ENCODE assay signal across 9 mouse cellular contexts in genomic region chr11:109030486-109030885, GRCm38 (mm10).
DNase-seq lines count a peak whose midpoint lies in the region; TF ChIP-seq lines count a peak whose summit lies in the region.
"Had no signal": no experiment of that assay in that cellular context is flagged by ENCODE, and none has a peak within 500 bp of the region (broad histone marks: within the 10 kb centered on the region; RNA-seq: fewer than 3 reads in every experiment).

No protein-coding gene starts in this region.

- intact Hi-C loops in gastrocnemius, adult 2 months (cut with DNase I), result loop anchor here (1.0 to 2.0 kb wide), 2 partner anchors 105 to 580 kb away; no protein-coding TSS in a partner anchor

- peak; percentile 69 for DNase-seq in gastrocnemius, adult 2 months
- DNase-seq in gastrocnemius, postnatal 25 days, result no peak
- peak; percentile 51 for DNase-seq in urinary bladder, postnatal 25 days (ENCODE audit: low spot score)
- DNase-seq in urinary bladder, postnatal 4 days (ENCODE audit: low spot score in 2 of 2), result no peak
- peak; percentile 71 for DNase-seq in embryo, embryonic 9.5 days (ENCODE audit: extremely low spot score)
- DNase-seq in kidney, postnatal 25 days, result peak; percentile 48 to 69
- peak; percentile 82 for DNase-seq in lung, postnatal 36 days
- peak; percentile 40 for DNase-seq in yolk sac, embryonic 10.5 days (ENCODE audit: low spot score)

- no peak overlapping the region for H3K27ac ChIP-seq in gastrocnemius, adult 2 months
- H3K27ac ChIP-seq: neural tube, embryonic 13.5 days had no signal

- peak; percentile 73 for TF ChIP-seq CTCF in gastrocnemius, adult 2 months (IDR thresholded peaks at IDR 0.05)

- H3K4me3 ChIP-seq in gastrocnemius, adult 2 months, result no peak overlapping the region
- H3K4me3 ChIP-seq: neural tube, embryonic 13.5 days had no signal

Comparison
In these comparisons a context has a peak if more than half of its experiments do, and no peak if none do; other contexts are left out.
1. DNase-seq: peak in gastrocnemius, adult 2 months (single experiment), urinary bladder, postnatal 25 days (single experiment), embryo, embryonic 9.5 days (single experiment), kidney, postnatal 25 days (2 of 2), lung, postnatal 36 days (single experiment) and yolk sac, embryonic 10.5 days (single experiment); none in gastrocnemius, postnatal 25 days (single experiment) and urinary bladder, postnatal 4 days (0 of 2).